ENCODE assay signal across 8 mouse cellular contexts in genomic region chr11:105347162-105348161, GRCm38 (mm10). TPM values are rescaled to one million over a fixed set of nuclear protein-coding genes. Genes with fewer than 3 reads are reported as not detected.
DNase-seq lines count a peak whose midpoint lies in the region; ATAC-seq and TF ChIP-seq lines count a peak whose summit lies in the region.

No protein-coding gene starts in this region.

- no peaks in the 10 kb centered on the region for H3K36me3 ChIP-seq in hindbrain, postnatal 0 days (ENCODE audit: insufficient read depth, low read length)

- intact Hi-C loops in gastrocnemius, adult 2 months (cut with DNase I): loop anchor here (2.0 to 5.0 kb wide), 3 partner anchors 75 to 563 kb away; no protein-coding TSS in a partner anchor

- TF ChIP-seq CTCF in gastrocnemius, adult 2 months (IDR thresholded peaks at IDR 0.05): peak; percentile 95
- TF ChIP-seq CTCF in hindbrain, postnatal 0 days (IDR thresholded peaks at IDR 0.05; ENCODE audit: low read depth): peak; percentile 96

- ATAC-seq in hindbrain, postnatal 0 days: peak; percentile 85
- peak; percentile 77 for ATAC-seq in megakaryocyte, adult 5-6 weeks (ENCODE audit: poor library complexity, severe bottlenecking)

- WGBS in hindbrain, postnatal 0 days: 53% methylated on average over 28 of the region's 28 CpGs

- H3K9me3 ChIP-seq in hindbrain, postnatal 0 days (ENCODE audit: low read length): no peaks in the 10 kb centered on the region

- peak overlapping the region; percentile 28; the same call in 1 of the 2 replicates for H3K9ac ChIP-seq in hindbrain, postnatal 0 days (replicated peaks; ENCODE audit: low read length)

- H3K4me2 ChIP-seq in hindbrain, postnatal 0 days (ENCODE audit: low read depth, low read length): peak overlapping the region; percentile 38

- H3K27ac ChIP-seq in gastrocnemius, adult 2 months: no peak overlapping the region
- H3K27ac ChIP-seq in hindbrain, postnatal 0 days: no peak overlapping the region

- H3K4me1 ChIP-seq in hindbrain, postnatal 0 days (ENCODE audit: insufficient read depth, low read length): no peaks in the 10 kb centered on the region

- no peaks in the 10 kb centered on the region for H3K27me3 ChIP-seq in hindbrain, postnatal 0 days (ENCODE audit: insufficient read depth, low read length)

- H3K4me3 ChIP-seq in gastrocnemius, adult 2 months: peak overlapping the region; percentile 22
- H3K4me3 ChIP-seq in hindbrain, postnatal 0 days (ENCODE audit: low read length): no peak overlapping the region

- peak; percentile 90 for DNase-seq in ZHBTc4 (ENCODE audit: low read depth, low spot score)
- DNase-seq in cerebellum, postnatal 36 days: peak; percentile 90 to 93
- peak; percentile 89 for DNase-seq in gastrocnemius, adult 2 months
- peak; percentile 94 for DNase-seq in hindbrain, postnatal 0 days (ENCODE audit: low spot score)
- DNase-seq in left cerebral cortex, adult 18-20 months (ENCODE audit: low spot score in 2 of 2): peak; percentile 93 to 94
- DNase-seq in right cerebral cortex, postnatal 10 days (ENCODE audit: low spot score in 2 of 2): peak; percentile 89 to 95
- DNase-seq in urinary bladder, postnatal 14 days (ENCODE audit: low spot score): peak; percentile 90

RNA-seq across cellular contexts. Expression of gene Mrc2, which starts 55.0 kb away (rescaled TPM):
- total RNA-seq in gastrocnemius, adult 2 months (2021): 10 to 100 TPM in 1 of 2 experiments, 1 to 10 TPM in 1; 5.9 to 17.6 TPM
- 21.4 and 28.5 TPM in 2 replicates for total RNA-seq in hindbrain, postnatal 0 days (2014; rRNA removed)
- 3.7 and 4.2 TPM in 2 replicates for polyA plus RNA-seq in hindbrain, postnatal 0 days (2015; fragmentation: Nextera tagmentation; extraction: Ambion mirVana)
- total RNA-seq in left cerebral cortex, adult 18-20 months (2021): 1 to 10 TPM; 7.3 to 7.9 TPM
- not detected in 2 replicates for total RNA-seq in megakaryocyte, adult 5-6 weeks (2015)
- 0.11 TPM in 1 of 2 replicates, not detected in the other for total RNA-seq in megakaryocyte, adult 5-6 weeks (2017)

Comparison
In these comparisons a context has a peak if more than half of its experiments do, and no peak if none do; other contexts are left out.
1. RNA of gene Mrc2, which starts 55.0 kb away (total RNA-seq): 21.4 to 28.5 TPM in hindbrain, postnatal 0 days, 5.9 to 17.6 TPM in gastrocnemius, adult 2 months and 7.3 to 7.9 TPM in left cerebral cortex, adult 18-20 months; 0.11 TPM in megakaryocyte, adult 5-6 weeks; every median in the first group is over 4 times any median in the second.
2. Peak in every context shown above with its lines, with median percentiles within 50 percentile points of each other: DNase-seq.